Mouse (Mus musculus) mouse embryonic stem cell (cell line): ENCODE results near the gene Gabrd.
"Not testable (repeated sequence)": the region's sequence is repeated elsewhere in the genome, so short reads cannot be mapped to it uniquely, and the experiment has no call there.

ENCODE experiments used
- in situ Hi-C, 2 experiments: fragments of 300-500 bp; cut with MboI; formaldehyde crosslinking; loops; 1 replicate in 1 of 2; 3 replicates in 1 of 2; pipeline ENCODE4 v1.14.3; 2019 to 2020; ENCODE audit warnings: low sequenced_read_pairs in 2 of 2, low pct_unique_long_range_greater_than_20kb in 1 of 2, mixed read lengths in 1 of 2; ENCODE audit not compliant: unreplicated experiment in 1 of 2

Gabrd gene

DNA sequence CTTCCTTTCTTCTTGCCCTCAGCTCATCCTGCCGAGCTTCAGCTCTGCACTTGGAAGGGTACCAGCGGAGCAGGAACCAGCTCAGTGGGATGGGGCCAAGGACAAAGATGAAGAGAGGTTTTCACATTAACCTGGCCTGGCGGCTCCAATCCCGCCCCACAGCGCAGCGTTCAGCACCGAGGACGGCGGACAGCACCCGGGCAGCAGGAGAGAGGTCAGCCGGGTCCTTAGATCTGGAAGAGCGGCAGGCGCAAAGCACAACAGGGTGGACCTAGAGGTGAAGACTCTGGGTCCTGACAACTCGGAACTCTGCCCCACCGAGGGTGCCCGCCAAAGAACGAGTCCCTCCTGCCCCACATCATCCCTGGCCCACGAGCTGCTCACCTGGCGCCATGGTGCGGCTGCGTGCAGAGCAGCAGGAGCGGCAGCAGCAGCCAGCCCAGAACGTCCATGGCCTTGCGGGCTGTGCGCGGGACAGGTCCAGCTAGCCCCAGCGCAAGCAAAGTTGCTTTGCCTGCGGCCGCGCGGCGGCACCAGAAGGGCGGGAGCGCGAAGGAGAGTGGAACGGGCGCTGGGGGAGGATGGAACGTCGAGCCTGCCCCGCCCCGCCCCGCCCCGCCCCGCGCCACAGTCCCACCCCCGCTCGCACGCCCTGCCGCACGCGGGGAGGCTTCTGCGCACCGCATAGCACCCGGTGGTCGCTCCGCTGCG, at the start of gene Gabrd:
Gene Gabrd, minus strand, starts transcription at position 602 of the 711 bp plus-strand sequence.
- in situ Hi-C loops = no loop called here

GRCm38 (mm10) chr4:155442808-155443207, 44.9 kb upstream of the Gabrd start:
- in situ Hi-C loops = no loop called here

DNA sequence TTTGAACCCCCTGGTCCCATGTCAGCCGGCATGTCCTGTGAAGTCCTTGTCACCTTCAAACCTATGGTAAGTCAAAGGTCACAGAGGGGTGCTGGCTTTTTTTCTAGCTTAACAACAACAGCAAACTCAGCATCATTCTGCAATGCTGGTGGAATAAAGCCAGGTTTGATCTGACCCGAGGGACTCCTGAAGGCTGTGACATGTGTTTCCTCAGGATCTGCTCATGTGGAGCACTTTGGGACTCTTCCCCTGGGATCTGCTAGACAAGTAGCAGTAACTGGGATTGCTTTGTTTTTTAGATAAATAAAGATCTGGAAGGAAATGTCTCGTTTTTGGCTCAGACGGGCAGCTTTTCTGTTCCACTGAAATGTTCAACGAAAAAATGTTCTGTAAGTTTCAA, 36.1 kb upstream of the Gabrd start:
- in situ Hi-C loops = no loop called here

GRCm38 (mm10) chr4:155432358-155432757, 34.4 kb upstream of the Gabrd start:
- in situ Hi-C loops = no loop called here

DNA sequence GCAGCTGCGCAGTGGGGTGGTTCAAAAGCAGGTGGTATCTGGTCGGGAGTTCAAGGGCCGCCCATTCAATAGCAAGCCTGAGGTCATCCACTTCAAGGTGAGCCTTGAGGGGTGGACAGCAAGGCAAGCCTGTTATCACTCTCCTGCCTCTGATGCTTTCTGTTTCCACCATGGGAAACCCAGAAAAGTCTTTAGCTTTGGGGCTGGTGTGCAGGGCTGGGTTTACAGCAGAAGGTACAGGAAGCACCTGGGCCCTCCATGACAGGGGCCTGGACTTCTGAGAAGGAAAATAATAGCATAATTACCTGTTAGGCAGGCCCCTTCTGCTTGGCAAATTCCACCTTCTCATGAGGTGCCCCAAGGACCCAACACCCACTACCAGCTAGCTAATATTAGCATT, 31.3 kb upstream of the Gabrd start:
- in situ Hi-C loops = no loop called here

DNA sequence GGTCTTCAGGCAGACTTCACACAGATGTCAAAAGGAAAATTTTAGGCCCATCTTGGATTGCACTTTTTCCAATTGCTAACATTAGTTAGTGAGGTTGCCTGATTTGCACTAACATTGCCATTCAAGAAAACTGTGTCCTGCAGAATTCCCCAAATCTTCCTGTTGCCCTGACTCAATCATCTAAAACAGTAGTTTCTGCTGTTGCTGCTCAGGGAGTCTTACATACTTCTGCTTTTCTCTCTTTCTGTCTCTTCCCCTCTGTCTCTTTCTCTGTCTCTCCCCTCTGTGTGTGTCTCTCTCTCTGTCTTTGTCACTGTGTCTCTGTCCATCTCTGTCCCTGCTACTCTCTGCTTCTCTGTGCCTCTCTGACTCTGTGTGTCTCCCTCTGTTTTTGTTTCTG, 30.5 kb upstream of the Gabrd start:
- in situ Hi-C loops = no loop called here

DNA sequence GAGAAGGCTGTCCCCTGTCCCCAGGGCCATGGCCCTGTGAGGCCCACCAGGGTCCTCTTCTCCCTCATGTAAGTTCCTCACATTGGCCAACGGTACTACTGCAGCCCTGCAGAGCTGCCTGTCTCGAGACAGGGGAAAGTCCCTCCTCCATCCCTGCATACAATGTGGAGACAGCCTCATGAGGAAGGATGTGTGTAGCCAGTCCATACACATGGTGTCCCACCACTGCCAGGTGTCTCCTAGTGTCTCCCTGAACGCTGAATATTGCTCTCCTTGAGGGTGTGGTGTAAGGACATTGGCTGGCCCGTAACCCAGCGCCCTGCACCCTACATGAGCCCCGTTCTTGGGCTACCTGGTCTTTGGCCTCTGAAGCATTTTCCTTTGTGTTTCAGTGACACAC, 28.4 kb upstream of the Gabrd start:
- in situ Hi-C loops = no loop called here

GRCm38 (mm10) chr4:155423988-155424387, 26.1 kb upstream of the Gabrd start:
- in situ Hi-C loops = no loop called here

GRCm38 (mm10) chr4:155421412-155422370, 23.8 kb upstream of the Gabrd start:
- in situ Hi-C loops = not testable (repeated sequence)

- in situ Hi-C loops = no loop called here
Measured at GRCm38 (mm10) chr4:155420137-155420536, 22.2 kb upstream of the Gabrd start.

GRCm38 (mm10) chr4:155414656-155415235, 16.8 kb upstream of the Gabrd start:
- in situ Hi-C loops = no loop called here

DNA sequence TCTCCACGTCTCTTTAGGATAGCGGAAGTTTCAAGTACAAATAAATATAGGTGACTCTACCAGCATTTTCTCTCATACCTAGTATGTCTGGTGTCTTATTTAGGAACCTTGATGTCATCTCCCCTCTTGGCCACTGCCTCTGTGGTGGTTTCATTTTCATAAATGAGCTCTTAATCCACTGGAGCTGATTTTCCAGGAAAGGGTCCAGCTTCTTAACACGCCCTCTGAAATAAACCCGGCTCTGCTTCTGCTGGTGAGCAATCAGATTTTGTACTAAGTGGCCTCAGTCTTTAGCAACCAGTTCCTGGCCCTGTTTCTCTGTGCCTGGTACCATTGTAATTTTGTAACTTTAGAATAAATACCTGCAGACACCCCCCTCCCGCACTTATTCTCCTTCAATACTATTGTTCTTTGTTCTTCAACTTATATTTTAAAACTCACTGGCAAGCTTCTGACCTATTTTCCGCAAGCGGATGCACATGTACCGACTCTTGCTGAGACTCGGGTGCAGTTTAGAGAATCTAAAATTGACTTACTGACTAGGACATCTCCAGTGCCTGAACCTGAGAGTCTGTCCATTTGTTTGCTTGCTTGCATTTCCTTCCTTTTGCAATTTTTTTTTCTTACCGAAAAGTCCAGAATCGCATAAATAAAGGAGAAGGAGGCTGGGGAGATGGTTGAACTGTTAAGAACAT, 15.9 kb upstream of the Gabrd start:
- in situ Hi-C loops = no loop called here

GRCm38 (mm10) chr4:155412124-155412523, 14.2 kb upstream of the Gabrd start:
- in situ Hi-C loops = no loop called here

GRCm38 (mm10) chr4:155409058-155409776, 11.3 kb upstream of the Gabrd start, which contains the start of gene Cfap74:
Cfap74 (plus strand) TSS chr4:155409190.
- in situ Hi-C loops = no loop called here

GRCm38 (mm10) chr4:155408695-155409057, 10.8 kb upstream of the Gabrd start:
- in situ Hi-C loops = no loop called here

DNA sequence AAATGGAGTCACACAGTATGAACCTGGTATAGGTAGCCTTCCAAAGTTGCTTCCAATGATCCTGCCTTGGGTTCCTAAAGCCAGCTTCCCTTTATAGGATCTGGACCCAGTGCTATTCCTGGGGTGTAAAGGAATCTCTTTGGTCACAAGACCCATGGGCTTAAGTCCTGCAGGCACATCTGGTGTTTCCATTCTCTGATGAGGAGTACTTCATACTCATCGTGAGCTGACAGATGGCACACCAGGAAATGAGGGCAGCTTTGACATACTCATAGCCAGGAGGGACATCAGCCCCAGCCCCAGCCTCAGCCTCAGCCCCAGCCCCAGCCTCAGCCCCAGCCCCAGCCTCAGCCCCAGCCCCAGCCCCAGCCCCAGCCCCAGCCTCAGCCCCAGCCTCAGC, 4.6 kb upstream of the Gabrd start:
- in situ Hi-C loops = no loop called here

DNA sequence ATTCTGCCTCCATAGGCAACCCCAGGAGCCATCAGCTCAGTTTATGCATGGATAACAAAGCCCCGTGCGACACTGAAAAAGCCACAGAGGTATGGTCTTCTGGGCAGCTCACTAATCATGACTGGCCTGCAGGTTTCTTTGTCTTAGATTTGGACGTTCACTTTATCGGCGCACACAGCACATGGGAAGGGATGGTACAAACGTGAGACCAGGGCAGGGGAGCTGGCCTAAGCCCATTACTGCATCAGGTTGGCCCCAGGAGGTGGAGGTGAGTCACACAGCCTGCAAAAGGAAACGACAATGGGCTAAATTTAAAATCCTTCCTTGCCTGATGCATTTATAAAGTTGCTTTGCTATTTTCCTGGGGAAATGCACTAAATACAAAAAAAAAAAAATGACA, 3.2 kb upstream of the Gabrd start:
- in situ Hi-C loops = no loop called here

DNA sequence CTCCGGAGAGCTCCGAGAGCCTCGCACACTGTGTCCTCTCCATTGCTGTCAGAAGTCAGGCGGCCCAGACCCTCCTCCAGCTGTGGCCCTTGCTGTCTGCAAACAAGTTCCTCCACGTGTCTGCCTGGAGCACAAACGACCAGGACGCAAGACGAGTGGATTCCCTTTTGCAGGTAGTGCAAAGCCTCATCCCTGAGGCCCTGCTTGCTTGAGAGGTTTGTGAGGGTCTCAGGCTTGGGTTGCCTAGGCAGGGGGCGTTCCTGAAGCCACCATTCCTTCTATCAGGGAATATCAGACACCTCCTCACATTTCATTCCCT, 269 bp upstream of the Gabrd start:
- in situ Hi-C loops = no loop called here
